Mouse (Mus musculus): ENCODE data around the gene Ppp1r2.

The Ppp1r2 gene

GRCm38 (mm10) chr16:31274084-31274483, 993 bp downstream of the Ppp1r2 start:
- peak; percentile 40 for DNase-seq (ENCODE audit: low read depth, low spot score)
- no peaks in the 10 kb centered on the region for H3K36me3 ChIP-seq (ENCODE audit: control insufficient read depth, insufficient read depth, low read length, poor library complexity, severe bottlenecking)
- no peaks in the 10 kb centered on the region for H3K27me3 ChIP-seq (ENCODE audit: control insufficient read depth, insufficient read depth, low read length, poor library complexity, severe bottlenecking)

GRCm38 (mm10) chr16:31266692-31267091, 8.4 kb downstream of the Ppp1r2 start:
- no peak for DNase-seq (ENCODE audit: low read depth, low spot score)
- no peaks in the 10 kb centered on the region; the same call in 1 of the 2 replicates for H3K36me3 ChIP-seq (ENCODE audit: control insufficient read depth, insufficient read depth, low read length, poor library complexity, severe bottlenecking)
- no peaks in the 10 kb centered on the region for H3K27me3 ChIP-seq (ENCODE audit: control insufficient read depth, insufficient read depth, low read length, poor library complexity, severe bottlenecking)

GRCm38 (mm10) chr16:31256151-31256550, 18.9 kb downstream of the Ppp1r2 start:
- DNase-seq (ENCODE audit: low read depth, low spot score): no peak
- H3K27me3 ChIP-seq (ENCODE audit: control insufficient read depth, insufficient read depth, low read length, poor library complexity, severe bottlenecking): no peaks in the 10 kb centered on the region; the same call in 1 of the 2 replicates

GRCm38 (mm10) chr16:31255685-31256084, 19.4 kb downstream of the Ppp1r2 start:
- peaks cover 8% of the 10 kb centered on the region; the same call in 1 of the 2 replicates for H3K36me3 ChIP-seq (ENCODE audit: control insufficient read depth, insufficient read depth, low read length, poor library complexity, severe bottlenecking)
- no peak for DNase-seq (ENCODE audit: low read depth, low spot score)
- no peaks in the 10 kb centered on the region; the same call in 1 of the 2 replicates for H3K27me3 ChIP-seq (ENCODE audit: control insufficient read depth, insufficient read depth, low read length, poor library complexity, severe bottlenecking)

More at GRCm38 (mm10) chr16:31256151-31256550, 18.9 kb downstream of the Ppp1r2 start:
- peaks cover 8% of the 10 kb centered on the region; the same call in 1 of the 2 replicates for H3K36me3 ChIP-seq (ENCODE audit: control insufficient read depth, insufficient read depth, low read length, poor library complexity, severe bottlenecking)

DNA sequence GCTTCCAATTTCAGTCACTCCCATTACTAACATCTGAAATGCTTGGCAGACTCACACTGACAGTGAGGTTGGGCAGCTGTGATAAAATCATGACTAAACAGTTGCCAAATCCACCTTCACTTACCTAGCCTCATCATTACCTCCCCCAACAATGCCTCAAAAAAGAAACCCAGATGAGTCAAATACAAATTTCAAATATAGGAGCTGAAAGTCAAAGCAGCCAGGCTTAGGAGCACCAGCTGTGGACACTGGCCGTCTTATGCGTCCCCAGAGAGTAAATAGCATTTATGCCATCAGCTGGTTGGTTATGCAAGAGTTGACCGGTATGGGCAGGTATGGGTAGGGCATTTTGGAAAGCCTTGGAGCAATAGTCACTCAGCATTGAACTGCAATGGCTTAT, 25.7 kb downstream of the Ppp1r2 start:
- Histone ChIP-seq H3K27me3 (ENCODE audit: control insufficient read depth, insufficient read depth, low read length, poor library complexity, severe bottlenecking) (no peaks in the 10 kb centered on the region), H3K36me3 (ENCODE audit: control insufficient read depth, insufficient read depth, low read length, poor library complexity, severe bottlenecking) (peaks cover 2% of the 10 kb centered on the region; the same call in 1 of the 2 replicates)
- no peak for DNase-seq (ENCODE audit: low read depth, low spot score)

DNA sequence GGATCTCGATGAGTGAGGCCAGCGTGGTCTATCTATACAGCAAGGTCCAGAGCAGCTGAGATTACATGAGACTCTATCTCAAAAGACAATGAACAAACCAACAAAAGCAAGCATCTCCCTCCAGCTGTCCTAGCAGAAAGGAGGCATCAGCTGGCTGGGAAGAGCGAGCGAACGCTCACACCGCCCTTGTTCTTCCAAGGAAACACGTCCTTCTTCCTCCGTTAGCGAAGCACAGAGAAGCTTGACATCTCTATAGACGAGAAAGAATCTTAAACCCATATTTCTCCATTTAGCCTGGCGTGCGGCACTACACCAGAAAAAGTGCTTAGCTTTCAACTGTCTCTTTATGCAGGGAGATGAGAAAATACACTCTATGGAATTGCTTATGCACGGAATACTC, 26.4 kb downstream of the Ppp1r2 start:
- Histone ChIP-seq H3K36me3 (ENCODE audit: control insufficient read depth, insufficient read depth, low read length, poor library complexity, severe bottlenecking) (peaks cover 2% of the 10 kb centered on the region; the same call in 1 of the 2 replicates), H3K27me3 (ENCODE audit: control insufficient read depth, insufficient read depth, low read length, poor library complexity, severe bottlenecking) (no peaks in the 10 kb centered on the region)
- DNase-seq (ENCODE audit: low read depth, low spot score): no peak

- H3K27me3 ChIP-seq (ENCODE audit: control insufficient read depth, insufficient read depth, low read length, poor library complexity, severe bottlenecking): no peaks in the 10 kb centered on the region
- H3K36me3 ChIP-seq (ENCODE audit: control insufficient read depth, insufficient read depth, low read length, poor library complexity, severe bottlenecking): peaks cover 2% of the 10 kb centered on the region; the same call in 1 of the 2 replicates
- DNase-seq (ENCODE audit: low read depth, low spot score): no peak
These were observed 27.6 kb downstream of the Ppp1r2 start for GRCm38 (mm10) chr16:31247442-31247841.

- Histone ChIP-seq H3K27me3 (ENCODE audit: control insufficient read depth, insufficient read depth, low read length, poor library complexity, severe bottlenecking) (no peaks in the 10 kb centered on the region), H3K36me3 (ENCODE audit: control insufficient read depth, insufficient read depth, low read length, poor library complexity, severe bottlenecking) (no peaks in the 10 kb centered on the region)
- DNase-seq (ENCODE audit: low read depth, low spot score): no peak
These were observed 31.0 kb downstream of the Ppp1r2 start for GRCm38 (mm10) chr16:31244053-31244452.

- no peak for DNase-seq (ENCODE audit: low read depth, low spot score)
- H3K36me3 ChIP-seq (ENCODE audit: control insufficient read depth, insufficient read depth, low read length, poor library complexity, severe bottlenecking): no peaks in the 10 kb centered on the region
These were observed 33.6 kb downstream of the Ppp1r2 start for GRCm38 (mm10) chr16:31241433-31241832.

DNA sequence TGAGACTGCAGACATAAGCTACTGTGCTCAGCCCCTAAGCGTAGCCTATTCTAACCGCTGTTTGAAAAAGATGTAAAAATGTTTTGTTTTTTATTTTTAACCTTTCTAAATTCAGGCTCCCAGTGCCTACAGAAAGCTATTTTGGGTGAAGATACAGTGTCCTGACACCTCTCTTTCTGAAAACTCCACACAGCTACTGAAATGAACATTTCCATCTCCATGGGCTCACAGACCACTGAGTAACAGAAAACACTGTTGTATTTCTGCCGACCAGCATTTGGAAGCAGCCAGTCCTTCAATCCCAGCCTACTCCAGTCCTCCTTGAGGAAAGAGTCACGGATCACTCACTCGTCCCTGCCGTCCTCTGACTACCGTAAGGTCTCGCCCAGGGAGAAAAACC, 34.5 kb downstream of the Ppp1r2 start:
- Histone ChIP-seq H3K36me3 (ENCODE audit: control insufficient read depth, insufficient read depth, low read length, poor library complexity, severe bottlenecking) (no peaks in the 10 kb centered on the region), H3K27me3 (ENCODE audit: control insufficient read depth, insufficient read depth, low read length, poor library complexity, severe bottlenecking) (no peaks in the 10 kb centered on the region)
- DNase-seq (ENCODE audit: low read depth, low spot score): no peak

More at GRCm38 (mm10) chr16:31241433-31241832, 33.6 kb downstream of the Ppp1r2 start:
- H3K27me3 ChIP-seq (ENCODE audit: control insufficient read depth, insufficient read depth, low read length, poor library complexity, severe bottlenecking): no peaks in the 10 kb centered on the region

- no peaks in the 10 kb centered on the region for H3K36me3 ChIP-seq (ENCODE audit: control insufficient read depth, insufficient read depth, low read length, poor library complexity, severe bottlenecking)
- no peak for DNase-seq (ENCODE audit: low read depth, low spot score)
- H3K27me3 ChIP-seq (ENCODE audit: control insufficient read depth, insufficient read depth, low read length, poor library complexity, severe bottlenecking): no peaks in the 10 kb centered on the region
These were observed 36.8 kb downstream of the Ppp1r2 start for GRCm38 (mm10) chr16:31238281-31238680.

GRCm38 (mm10) chr16:31235457-31236310, 39.4 kb downstream of the Ppp1r2 start:
- DNase-seq (ENCODE audit: low read depth, low spot score): peak; percentile 67
- Histone ChIP-seq H3K36me3 (ENCODE audit: control insufficient read depth, insufficient read depth, low read length, poor library complexity, severe bottlenecking) (no peaks in the 10 kb centered on the region), H3K27me3 (ENCODE audit: control insufficient read depth, insufficient read depth, low read length, poor library complexity, severe bottlenecking) (no peaks in the 10 kb centered on the region)

DNA sequence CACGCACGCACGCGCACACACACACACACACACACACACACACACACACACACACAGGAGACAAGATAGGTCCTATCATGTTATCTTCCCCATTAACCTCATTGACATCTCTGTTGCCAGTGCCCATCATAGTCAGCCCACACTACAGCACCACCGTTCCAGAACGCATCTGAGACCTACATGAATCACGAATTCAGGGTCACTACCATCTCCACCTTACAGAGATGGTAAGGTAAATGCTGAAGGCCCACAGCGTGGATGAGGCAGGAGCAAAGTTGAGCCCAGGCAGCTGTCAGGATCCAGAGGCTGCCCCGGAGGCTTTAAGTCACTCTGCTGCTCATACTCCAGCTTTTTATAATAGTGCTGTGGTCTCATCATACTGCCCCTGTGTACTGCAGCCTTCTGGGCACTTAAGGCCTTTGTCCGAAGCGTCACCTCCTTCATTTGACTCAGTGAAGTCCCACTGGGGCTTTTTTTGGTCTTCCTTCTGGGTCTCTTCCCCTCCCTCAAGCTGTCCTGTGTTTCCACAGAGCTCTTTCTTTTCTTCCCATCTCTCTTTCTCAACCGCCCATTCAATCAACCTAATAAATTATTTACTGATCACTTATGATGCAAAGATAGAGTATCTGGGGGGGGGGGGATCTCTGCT, 40.1 kb downstream of the Ppp1r2 start:
- peak; percentile 18 for DNase-seq (ENCODE audit: low read depth, low spot score)
- Histone ChIP-seq H3K27me3 (ENCODE audit: control insufficient read depth, insufficient read depth, low read length, poor library complexity, severe bottlenecking) (no peaks in the 10 kb centered on the region), H3K36me3 (ENCODE audit: control insufficient read depth, insufficient read depth, low read length, poor library complexity, severe bottlenecking) (no peaks in the 10 kb centered on the region)

DNA sequence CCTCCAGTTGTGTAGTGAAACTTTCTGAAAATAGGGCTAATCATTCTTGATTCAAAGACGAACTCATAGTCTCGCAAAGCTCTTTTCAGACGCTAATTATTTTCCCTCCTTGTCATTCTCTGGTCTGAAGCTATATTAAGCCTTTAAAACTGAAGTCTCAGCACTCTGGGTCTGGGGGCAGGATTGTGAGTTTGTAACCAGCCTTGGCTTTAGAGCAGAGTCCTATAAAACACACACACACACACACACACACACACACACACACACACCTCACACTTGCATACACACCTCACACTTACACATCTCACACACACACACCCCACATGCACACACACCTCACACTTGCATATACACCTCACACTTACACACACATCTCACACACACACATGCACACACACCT, 40.7 kb downstream of the Ppp1r2 start:
- H3K36me3 ChIP-seq (ENCODE audit: control insufficient read depth, insufficient read depth, low read length, poor library complexity, severe bottlenecking): no peaks in the 10 kb centered on the region
- DNase-seq (ENCODE audit: low read depth, low spot score): no peak
- no peaks in the 10 kb centered on the region for H3K27me3 ChIP-seq (ENCODE audit: control insufficient read depth, insufficient read depth, low read length, poor library complexity, severe bottlenecking)
